Mouse (Mus musculus): ENCODE data around the gene Rfng. TPM values are rescaled to one million over a fixed set of nuclear protein-coding genes. Genes with fewer than 3 reads are reported as not detected.

Rfng gene
- total and polyA plus RNA-seq, 3 experiments = 3.8 to 17.6 (median 10.0) TPM

DNA sequence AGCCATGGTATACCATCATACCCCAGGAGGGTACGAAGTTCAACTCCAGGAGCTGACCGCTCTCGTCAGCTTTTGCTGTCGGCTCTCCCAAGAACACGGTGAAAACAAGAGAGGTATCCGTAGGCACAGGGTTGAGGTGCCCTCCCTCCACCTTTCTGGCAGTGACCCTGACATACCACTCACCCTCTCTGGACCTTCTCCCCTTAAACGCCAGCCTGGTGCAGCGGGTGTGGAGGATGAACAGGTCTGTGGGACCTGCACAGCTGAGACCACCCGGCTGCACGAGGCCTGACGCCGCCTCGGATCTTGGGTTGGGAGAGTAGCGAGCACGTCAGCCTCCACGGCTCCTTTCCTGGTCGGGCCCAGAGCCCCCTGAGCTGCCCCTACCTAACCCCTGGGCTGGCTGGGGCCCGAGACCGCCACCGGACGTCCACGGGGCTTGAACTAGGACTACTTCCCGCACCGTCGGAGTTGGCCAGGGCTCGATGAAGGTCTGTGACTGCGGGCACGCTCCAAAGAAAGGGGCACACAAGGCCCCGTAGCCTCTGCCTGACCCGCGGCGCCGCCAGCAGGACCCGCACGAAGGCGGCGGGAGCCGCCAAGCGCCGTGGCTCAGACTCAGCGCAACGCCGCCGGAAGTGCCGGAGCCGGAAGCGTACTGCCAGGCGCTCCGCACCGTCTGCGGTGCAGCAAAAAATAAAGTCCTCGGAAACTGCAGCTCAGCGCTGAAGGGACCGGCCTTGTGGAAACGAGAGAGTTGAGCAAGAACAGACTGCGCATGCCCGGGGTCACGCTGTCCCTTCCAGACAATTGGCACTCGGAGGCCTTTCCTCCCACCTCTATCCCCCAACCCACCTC, 12.0 kb upstream of the Rfng start, which contains the start of gene Dus1l:
Gene Dus1l (minus strand): TSS at position 648 of the 858 bp plus-strand sequence.
- Histone ChIP-seq H3K27me3 (replicated peaks) (no peaks in the 10 kb centered on the region), H3K36me3 (replicated peaks in 1 of 2; ENCODE audit: control insufficient read depth in 1 of 2, insufficient read depth in 1 of 2, low read length in 1 of 2) (peaks cover 33 to 43% of the 10 kb centered on the region in 2 experiments), H3K4me2 (ENCODE audit: insufficient read depth, low read depth, poor library complexity, severe bottlenecking) (peak within 1 kb of the TSS; percentile 95), H3K9me3 (replicated peaks; ENCODE audit: low read length) (no peaks in the 10 kb centered on the region), H3K4me3 (replicated peaks in 1 of 3; ENCODE audit: low read depth in 2 of 3, low read length in 2 of 3, poor library complexity in 1 of 3) (peak within 1 kb of the TSS; percentile 74 to 98 (median 95)), H3K9ac (ENCODE audit: insufficient read depth, low read depth) (peak within 1 kb of the TSS; percentile 93), H3K4me1 (ENCODE audit: control insufficient read depth in 1 of 2, insufficient read depth in 2 of 2) (peaks cover 12 to 41% of the 10 kb centered on the region in 2 experiments), H3K79me2 (replicated peaks; ENCODE audit: control insufficient read depth, extremely low read depth, insufficient read depth, poor library complexity, severe bottlenecking) (peaks cover 19% of the 10 kb centered on the region), H3K27ac (ENCODE audit: insufficient read depth, low read depth) (0 out of 2 replicates have a peak within 1 kb of the TSS, but pooled peaks have one; percentile 11)
- dilution Hi-C loops (cut with MboI; ENCODE audit: extremely low pct_ligation_motif_present, extremely low pct_unique_long_range_greater_than_20kb, low sequenced_read_pairs) (no loop called here), in situ Hi-C loops (cut with MboI; ENCODE audit: low pct_ligation_motif_present, low pct_unique_long_range_greater_than_20kb, low sequenced_read_pairs) (no loop called here)
- peak; percentile 99 for DNase-seq (ENCODE audit: extremely low read depth)
- TF ChIP-seq NELFE (IDR thresholded peaks at IDR 0.05; ENCODE audit: low read depth, low read length) (peak; percentile 96), MEF2A (IDR thresholded peaks at IDR 0.05; ENCODE audit: borderline replicate concordance, low read depth, low read length) (peak; percentile 91), ELF1 (IDR thresholded peaks at IDR 0.05; ENCODE audit: low read depth, low read length) (peak; percentile 90), CTCF (conservative IDR thresholded peaks at IDR 0.05 in 1 of 2, IDR thresholded peaks at IDR 0.05 in 1 of 2; ENCODE audit: low read depth in 2 of 2, low read length in 2 of 2) (no peak), BHLHE40 (IDR thresholded peaks at IDR 0.05; ENCODE audit: low read depth, low read length) (0 out of 2 replicates have a peak, but pooled peaks have one; percentile 22), EP300 (IDR thresholded peaks at IDR 0.05; ENCODE audit: low read length) (no peak), CHD1 (IDR thresholded peaks at IDR 0.05; ENCODE audit: low read depth, low read length) (no peak), POLR2A (IDR thresholded peaks at IDR 0.05; ENCODE audit: low read depth, low read length) (peak; percentile 98), MAFK (IDR thresholded peaks at IDR 0.05; ENCODE audit: insufficient replicate concordance, low read length) (no peak), ZNF384 (IDR thresholded peaks at IDR 0.05; ENCODE audit: low read depth, low read length) (no peak), CHD2 (IDR thresholded peaks at IDR 0.05; ENCODE audit: low read length) (no peak), RAD21 (IDR thresholded peaks at IDR 0.05; ENCODE audit: low read depth, low read length) (no peak), ZC3H11A (IDR thresholded peaks at IDR 0.05; ENCODE audit: low read depth, low read length) (no peak), USF1 (IDR thresholded peaks at IDR 0.05; ENCODE audit: low read depth, low read length) (no peak), JUND (conservative IDR thresholded peaks at IDR 0.05; ENCODE audit: low read depth, low read length) (no peak), IRF4 (IDR thresholded peaks at IDR 0.05; ENCODE audit: low read depth, low read length) (peak; percentile 81; the same call in 1 of the 2 replicates), KAT2A (IDR thresholded peaks at IDR 0.05; ENCODE audit: insufficient replicate concordance, low read length) (peak; percentile 95; the same call in 1 of the 2 replicates), SIN3A (IDR thresholded peaks at IDR 0.05; ENCODE audit: low read length) (peak; percentile 98), NRF1 (IDR thresholded peaks at IDR 0.05; ENCODE audit: low read depth, low read length) (peak; percentile 96), E2F4 (IDR thresholded peaks at IDR 0.05; ENCODE audit: insufficient replicate concordance, low read depth, low read length) (no peak; the same call in 1 of the 2 replicates), RCOR1 (conservative IDR thresholded peaks at IDR 0.05; ENCODE audit: low read depth, low read length) (0 out of 2 replicates have a peak, but pooled peaks have one; percentile 90), ZMIZ1 (IDR thresholded peaks at IDR 0.05; ENCODE audit: low read depth, low read length) (peak; percentile 85), TBP (conservative IDR thresholded peaks at IDR 0.05; ENCODE audit: low read depth, low read length) (peak; percentile 94), ZKSCAN1 (IDR thresholded peaks at IDR 0.05; ENCODE audit: borderline replicate concordance, low read depth, low read length) (no peak), JUN (IDR thresholded peaks at IDR 0.05; ENCODE audit: insufficient read depth, low read depth, low read length) (no peak), SMC3 (IDR thresholded peaks at IDR 0.05; ENCODE audit: low read depth, low read length) (no peak), PAX5 (IDR thresholded peaks at IDR 0.05; ENCODE audit: low read length) (no peak), MYC (IDR thresholded peaks at IDR 0.05; ENCODE audit: low read depth, low read length) (peak; percentile 94), MAX (IDR thresholded peaks at IDR 0.05; ENCODE audit: low read length) (peak; percentile 80; the same call in 1 of the 2 replicates), TCF12 (IDR thresholded peaks at IDR 0.05; ENCODE audit: low read depth, low read length) (peak; percentile 96), UBTF (IDR thresholded peaks at IDR 0.05; ENCODE audit: low read depth, low read length) (peak; percentile 20; the same call in 1 of the 2 replicates), ETS1 (conservative IDR thresholded peaks at IDR 0.05; ENCODE audit: low read depth, low read length) (0 out of 2 replicates have a peak, but pooled peaks have one; percentile 13), USF2 (conservative IDR thresholded peaks at IDR 0.05; ENCODE audit: low read depth, low read length) (no peak; the same call in 1 of the 2 replicates), GABPA (IDR thresholded peaks at IDR 0.05; ENCODE audit: insufficient replicate concordance, low read depth, low read length) (peak; percentile 46; the same call in 1 of the 2 replicates), HCFC1 (IDR thresholded peaks at IDR 0.05; ENCODE audit: low read depth, low read length) (peak; percentile 96), MXI1 (IDR thresholded peaks at IDR 0.05; ENCODE audit: low read depth, low read length) (peak; percentile 97), POLR2AphosphoS2 (IDR thresholded peaks at IDR 0.05; ENCODE audit: low read depth, low read length) (peak; percentile 71; the same call in 1 of the 2 replicates), MAZ (IDR thresholded peaks at IDR 0.05; ENCODE audit: low read depth, low read length) (no peak)

All from CH12.LX (cell line).